Mouse (Mus musculus): ENCODE data around the gene Gdf15. TPM values are rescaled to one million over a fixed set of nuclear protein-coding genes. Genes with fewer than 3 reads are reported as not detected.

Gdf15 gene
- polyA plus RNA-seq, 1 experiment: 11.2 TPM

- WGBS: under 1% methylated on average over 44 of the region's 45 CpGs
- Histone ChIP-seq H3K36me3 (ENCODE audit: control insufficient read depth, insufficient read depth, low read length) (no peaks in the 10 kb centered on the region), H3K4me1 (ENCODE audit: control insufficient read depth, insufficient read depth, low read length) (peaks cover 11% of the 10 kb centered on the region; the same call in 1 of the 2 replicates), H3K4me3 (ENCODE audit: insufficient read depth, low read depth, low read length) (peak overlapping the region; percentile 61), H3K27me3 (replicated peaks; ENCODE audit: control insufficient read depth, insufficient read depth, low read length) (no peaks in the 10 kb centered on the region), H3K27ac (ENCODE audit: insufficient read depth, low read depth, low read length) (peak overlapping the region; percentile 99)
- DNase-seq: peak; percentile 95
- TF ChIP-seq CTCF (conservative IDR thresholded peaks at IDR 0.05; ENCODE audit: insufficient read depth, insufficient read length, low read depth, low read length): no peak
- no peak for TF ChIP-seq POLR2A (IDR thresholded peaks at IDR 0.05; ENCODE audit: low read depth, low read length)
Observed at GRCm38 (mm10) chr8:70609849-70610795, 22.1 kb downstream of the Gdf15 start.

DNA sequence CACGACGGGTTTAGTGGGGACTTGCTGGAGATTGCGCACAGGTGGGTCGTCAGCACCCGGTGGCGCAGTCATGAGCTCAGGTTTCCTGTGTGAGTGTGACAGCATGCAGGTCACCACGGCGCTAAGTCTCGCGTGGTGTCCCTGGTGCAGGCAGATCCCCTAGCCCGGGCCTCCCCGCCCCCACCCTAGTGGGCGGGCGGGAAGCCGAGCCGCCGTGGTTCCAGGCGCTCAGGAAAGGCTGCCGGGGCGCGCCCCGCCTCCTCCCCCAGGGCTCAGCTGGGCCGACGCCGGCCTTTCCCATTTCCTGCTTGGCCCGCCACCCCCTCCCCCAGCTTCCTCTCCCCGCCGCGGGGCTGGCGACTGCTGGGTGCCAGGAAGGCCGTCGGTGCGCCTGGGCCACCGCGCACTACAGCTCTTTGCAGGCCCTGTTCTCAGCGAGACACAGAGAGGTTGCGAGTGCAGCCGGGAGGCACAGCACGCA lies 22.8 kb downstream of the Gdf15 start:
- H3K4me1 ChIP-seq (ENCODE audit: control insufficient read depth, insufficient read depth, low read length): peaks cover 11% of the 10 kb centered on the region; the same call in 1 of the 2 replicates
- whole genome bisulfite sequencing: 1% methylated on average over 39 of the region's 39 CpGs
- TF ChIP-seq CTCF (conservative IDR thresholded peaks at IDR 0.05; ENCODE audit: insufficient read depth, insufficient read length, low read depth, low read length) (no peak), POLR2A (IDR thresholded peaks at IDR 0.05; ENCODE audit: low read depth, low read length) (peak; percentile 19)
- H3K27ac ChIP-seq (ENCODE audit: insufficient read depth, low read depth, low read length): peak overlapping the region; percentile 99
- peak overlapping the region; percentile 61 for H3K4me3 ChIP-seq (ENCODE audit: insufficient read depth, low read depth, low read length)
- no peaks in the 10 kb centered on the region for H3K27me3 ChIP-seq (replicated peaks; ENCODE audit: control insufficient read depth, insufficient read depth, low read length)
- H3K36me3 ChIP-seq (ENCODE audit: control insufficient read depth, insufficient read depth, low read length): no peaks in the 10 kb centered on the region
- peak; percentile 94 for DNase-seq

- Histone ChIP-seq H3K36me3 (ENCODE audit: control insufficient read depth, insufficient read depth, low read length) (no peaks in the 10 kb centered on the region), H3K27ac (ENCODE audit: insufficient read depth, low read depth, low read length) (peak within 1 kb of the TSS; percentile 99), H3K27me3 (replicated peaks; ENCODE audit: control insufficient read depth, insufficient read depth, low read length) (no peaks in the 10 kb centered on the region), H3K4me1 (ENCODE audit: control insufficient read depth, insufficient read depth, low read length) (peaks cover 11% of the 10 kb centered on the region; the same call in 1 of the 2 replicates), H3K4me3 (ENCODE audit: insufficient read depth, low read depth, low read length) (peak within 1 kb of the TSS; percentile 87)
- DNase-seq: no peak
- no peak for TF ChIP-seq CTCF (conservative IDR thresholded peaks at IDR 0.05; ENCODE audit: insufficient read depth, insufficient read length, low read depth, low read length)
- no peak for TF ChIP-seq POLR2A (IDR thresholded peaks at IDR 0.05; ENCODE audit: low read depth, low read length)
- 5% methylated on average over 26 of the region's 26 CpGs for WGBS
Observed at GRCm38 (mm10) chr8:70608749-70609367, 23.4 kb downstream of the Gdf15 start, which contains the start of gene Ssbp4. Ssbp4 (minus strand) TSS chr8:70608872.

DNA sequence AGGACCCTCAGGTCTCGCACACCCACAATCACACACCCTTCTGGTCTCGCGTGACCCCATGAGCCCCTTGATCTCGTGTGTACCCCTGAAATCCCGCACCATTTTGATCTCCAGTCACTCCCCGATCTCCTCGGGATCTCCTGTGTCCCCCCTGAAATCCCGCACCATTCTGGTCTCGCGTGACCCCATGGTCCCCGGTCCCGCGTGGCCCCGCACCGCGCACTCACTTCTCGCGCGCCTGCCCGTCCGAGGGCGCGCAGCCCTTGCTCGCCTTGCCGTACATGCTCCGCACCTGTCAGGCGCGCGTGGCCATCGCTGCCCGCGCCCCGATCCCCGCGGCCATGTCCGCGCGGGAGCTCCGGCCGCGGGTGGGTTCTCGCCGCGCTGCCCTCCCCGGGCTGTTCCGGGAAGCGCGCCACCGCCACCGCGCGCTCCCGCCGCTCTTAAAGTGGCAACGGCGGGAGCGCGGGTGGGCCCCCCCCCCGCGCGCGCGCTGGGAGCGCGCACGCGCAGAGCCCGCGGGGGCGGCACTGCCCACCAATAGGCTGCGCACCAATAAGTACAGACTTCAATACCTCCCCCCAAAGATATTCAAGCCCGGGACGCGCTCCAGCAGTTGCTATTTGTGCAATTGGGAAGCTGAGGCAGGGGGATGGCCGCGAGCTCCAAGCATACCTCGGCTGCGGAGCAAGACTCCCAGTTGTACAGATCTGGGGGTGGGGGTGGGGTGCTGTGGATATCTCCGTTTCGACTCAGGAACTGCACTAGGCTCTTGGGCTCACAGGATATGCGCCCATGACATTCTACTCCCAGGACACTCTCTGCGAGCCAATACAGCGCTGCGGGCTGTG lies 24.1 kb downstream of the Gdf15 start:
- DNase-seq: peak; percentile 58
- TF ChIP-seq CTCF (conservative IDR thresholded peaks at IDR 0.05; ENCODE audit: insufficient read depth, insufficient read length, low read depth, low read length) (no peak), POLR2A (IDR thresholded peaks at IDR 0.05; ENCODE audit: low read depth, low read length) (no peak)

DNA sequence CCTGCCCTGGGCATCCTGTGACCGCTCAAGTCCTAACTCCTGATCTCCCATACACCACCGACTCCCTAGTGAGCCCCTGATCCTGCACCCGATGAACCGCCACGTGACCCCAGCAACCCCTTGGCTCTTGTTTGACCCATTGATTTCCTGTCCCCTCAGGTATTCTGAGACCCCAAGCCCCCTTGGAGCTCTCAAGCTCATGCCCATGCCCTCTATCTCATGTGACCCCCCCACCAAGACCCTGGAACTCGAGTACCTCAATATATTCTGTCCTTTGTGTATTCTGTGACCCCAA lies 24.7 kb downstream of the Gdf15 start:
- peak overlapping the region; percentile 87 for H3K4me3 ChIP-seq (ENCODE audit: insufficient read depth, low read depth, low read length)
- DNase-seq: no peak
- peak overlapping the region; percentile 30; the same call in 1 of the 2 replicates for H3K27ac ChIP-seq (ENCODE audit: insufficient read depth, low read depth, low read length)
- peaks cover 11% of the 10 kb centered on the region; the same call in 1 of the 2 replicates for H3K4me1 ChIP-seq (ENCODE audit: control insufficient read depth, insufficient read depth, low read length)
- no peaks in the 10 kb centered on the region for H3K27me3 ChIP-seq (replicated peaks; ENCODE audit: control insufficient read depth, insufficient read depth, low read length)
- 24% methylated on average over 6 of the region's 6 CpGs for WGBS
- TF ChIP-seq CTCF (conservative IDR thresholded peaks at IDR 0.05; ENCODE audit: insufficient read depth, insufficient read length, low read depth, low read length) (no peak), POLR2A (IDR thresholded peaks at IDR 0.05; ENCODE audit: low read depth, low read length) (no peak)
- H3K36me3 ChIP-seq (ENCODE audit: control insufficient read depth, insufficient read depth, low read length): no peaks in the 10 kb centered on the region

More for the DNA sequence above, 24.1 kb downstream of the Gdf15 start:
- Histone ChIP-seq H3K27ac (ENCODE audit: insufficient read depth, low read depth, low read length) (peak overlapping the region; percentile 86), H3K36me3 (ENCODE audit: control insufficient read depth, insufficient read depth, low read length) (no peaks in the 10 kb centered on the region), H3K4me1 (ENCODE audit: control insufficient read depth, insufficient read depth, low read length) (peaks cover 11% of the 10 kb centered on the region; the same call in 1 of the 2 replicates), H3K4me3 (ENCODE audit: insufficient read depth, low read depth, low read length) (peak overlapping the region; percentile 87), H3K27me3 (replicated peaks; ENCODE audit: control insufficient read depth, insufficient read depth, low read length) (no peaks in the 10 kb centered on the region)
- 2% methylated on average over 84 of the region's 84 CpGs for WGBS

DNA sequence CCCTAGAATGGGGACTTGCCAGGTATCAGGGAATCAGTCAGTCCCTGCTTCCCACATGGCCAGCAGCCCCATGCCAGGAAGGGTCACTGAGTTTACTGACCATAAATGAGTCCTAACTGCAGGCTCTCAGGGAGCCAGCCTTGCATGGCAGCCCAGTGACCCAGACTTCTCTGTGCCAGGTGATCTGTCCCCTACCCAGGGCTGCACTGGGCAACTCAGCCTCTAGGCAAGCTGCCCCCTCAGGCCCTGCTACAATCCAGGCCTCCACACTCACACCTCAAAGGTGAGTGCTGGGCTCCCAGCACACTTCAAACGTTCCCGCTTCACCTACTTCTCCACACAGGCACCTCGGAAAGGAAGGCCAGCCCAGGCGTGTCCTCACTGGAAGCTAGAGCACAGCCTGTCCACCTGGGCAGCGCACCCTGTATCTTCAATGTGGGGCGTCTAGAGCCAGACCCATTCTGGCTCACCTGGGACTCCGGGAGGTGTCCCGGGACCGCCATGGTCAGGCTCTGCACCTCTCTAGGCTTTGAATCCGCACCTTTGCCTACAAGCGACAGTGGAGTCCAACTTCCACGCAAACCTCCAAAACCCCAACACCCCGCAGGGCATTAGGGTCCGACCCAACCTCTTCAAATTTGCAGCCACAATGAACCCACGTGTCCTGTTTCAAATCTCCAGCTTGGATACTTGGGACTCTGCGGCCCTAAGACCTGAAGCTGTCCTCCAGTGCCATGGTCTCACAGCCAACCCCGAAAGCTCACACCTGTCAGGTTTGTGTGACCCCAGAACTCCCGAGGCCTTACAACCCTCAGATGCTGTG lies 25.3 kb downstream of the Gdf15 start:
- H3K27me3 ChIP-seq (replicated peaks; ENCODE audit: control insufficient read depth, insufficient read depth, low read length): no peaks in the 10 kb centered on the region
- H3K4me1 ChIP-seq (ENCODE audit: control insufficient read depth, insufficient read depth, low read length): peaks cover 11% of the 10 kb centered on the region; the same call in 1 of the 2 replicates
- TF ChIP-seq POLR2A (IDR thresholded peaks at IDR 0.05; ENCODE audit: low read depth, low read length): no peak
- no peak for TF ChIP-seq CTCF (conservative IDR thresholded peaks at IDR 0.05; ENCODE audit: insufficient read depth, insufficient read length, low read depth, low read length)
- H3K36me3 ChIP-seq (ENCODE audit: control insufficient read depth, insufficient read depth, low read length): no peaks in the 10 kb centered on the region
- WGBS: 44% methylated on average over 18 of the region's 18 CpGs
- peak overlapping the region; percentile 87 for H3K4me3 ChIP-seq (ENCODE audit: insufficient read depth, low read depth, low read length)
- peak; percentile 54 for DNase-seq
- H3K27ac ChIP-seq (ENCODE audit: insufficient read depth, low read depth, low read length): no peak overlapping the region
